Mouse (Mus musculus) adrenal gland, postnatal 4 days (tissue): Measurements from ENCODE around the gene Ptpn4. TPM values are rescaled to one million over a fixed set of nuclear protein-coding genes. Genes with fewer than 3 reads are reported as not detected.

ENCODE experiments used
- DNase-seq, 2 experiments: peaks; one replicate each; pipeline ENCODE4 v3.0.0; 2021 to 2022; ENCODE audit warnings: low spot score in 2 of 2, mixed read lengths in 2 of 2
- long read RNA-seq, 2 experiments: library from polyadenylated mRNA; stranded (forward); transcript quantifications; one replicate each; pipeline ENCODE4 v2.0.0; 2021
- total RNA-seq, 2 experiments: library from RNA; stranded (reverse); gene quantifications; 2 replicates each; pipeline ENCODE4 v1.2.3; 2021

Gene Ptpn4
- total RNA-seq: 10 to 100 TPM; 30.2 to 31.7 TPM
- long read RNA-seq, experiment 1: 0 reads
- long read RNA-seq, experiment 2, full-length matches to known transcripts: 1 of 3 reads
- long read RNA-seq, experiment 2, partial matches to known transcripts: 0 of 3 reads
- long read RNA-seq, experiment 2, other reads (novel, unspliced or antisense): 2 of 3 reads

GRCm38 (mm10) chr1:119837035-119837751 lies at the start of gene Ptpn4:
Gene Ptpn4 (minus strand): TSS chr1:119837613.
- DNase-seq: peak; percentile 89 to 95

DNA sequence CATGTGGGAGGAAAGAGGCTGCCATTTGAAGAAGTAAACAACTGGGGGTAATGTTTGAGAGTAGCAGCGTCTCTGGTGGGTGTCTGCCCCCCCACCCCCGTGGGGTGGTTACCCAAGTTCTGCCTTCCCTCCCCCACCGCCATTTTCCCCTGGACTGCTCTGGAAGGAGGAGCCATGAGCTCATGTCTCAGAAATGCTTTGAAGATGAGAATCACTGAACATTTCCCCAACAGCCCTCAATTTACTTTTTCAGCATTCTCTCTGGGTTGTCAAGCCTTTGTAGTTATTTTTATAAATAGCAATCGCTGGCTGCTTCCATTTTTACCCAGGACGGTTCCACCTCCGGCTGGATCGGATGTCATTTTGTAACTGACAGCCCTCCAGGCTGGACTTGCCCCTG lies 48.9 kb upstream of the Ptpn4 start:
- DNase-seq: no peak

DNA sequence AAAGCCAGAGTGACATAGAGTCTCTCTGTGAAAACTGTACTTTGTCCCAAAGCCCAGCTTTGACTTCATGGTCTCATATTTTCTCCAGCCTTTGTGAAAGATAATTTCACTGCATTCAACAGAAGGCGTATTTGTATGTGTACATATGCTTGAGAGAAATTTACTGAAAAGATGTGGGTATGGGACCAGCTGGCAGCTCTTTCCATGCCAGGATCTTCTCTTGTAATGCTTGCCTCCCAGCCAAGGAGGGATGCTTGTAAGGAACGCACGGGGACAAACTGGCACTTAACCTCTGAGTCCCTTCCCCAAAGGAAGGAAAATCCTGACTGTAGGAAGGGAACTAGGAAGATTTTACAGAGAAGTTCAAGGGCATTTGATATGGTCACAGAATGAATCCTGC lies 46.9 kb upstream of the Ptpn4 start:
- no peak for DNase-seq

DNA sequence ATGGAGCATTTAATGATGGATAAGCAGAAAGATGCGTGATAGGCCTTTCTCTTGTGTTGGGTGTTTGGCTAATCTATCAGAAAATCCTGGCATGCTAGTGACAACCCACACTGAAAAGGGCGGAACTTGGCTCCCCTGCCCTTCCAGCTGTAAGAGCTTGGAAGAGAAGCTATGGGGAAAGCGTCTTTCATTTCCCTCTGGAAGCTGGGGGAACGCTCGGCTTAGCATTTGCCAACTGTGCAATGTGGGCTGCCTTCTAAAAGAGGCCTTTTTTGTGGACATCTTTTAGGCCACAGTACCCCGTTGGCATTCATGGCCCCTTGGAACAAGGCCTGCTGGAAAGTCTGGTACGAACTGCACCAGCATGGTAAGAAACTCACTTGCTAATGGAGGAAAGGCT lies 41.5 kb upstream of the Ptpn4 start:
- DNase-seq: no peak

GRCm38 (mm10) chr1:119877469-119877868 lies 40.1 kb upstream of the Ptpn4 start:
- DNase-seq: no peak

- DNase-seq: no peak
Measured at GRCm38 (mm10) chr1:119868395-119869161, 31.2 kb upstream of the Ptpn4 start.

DNA sequence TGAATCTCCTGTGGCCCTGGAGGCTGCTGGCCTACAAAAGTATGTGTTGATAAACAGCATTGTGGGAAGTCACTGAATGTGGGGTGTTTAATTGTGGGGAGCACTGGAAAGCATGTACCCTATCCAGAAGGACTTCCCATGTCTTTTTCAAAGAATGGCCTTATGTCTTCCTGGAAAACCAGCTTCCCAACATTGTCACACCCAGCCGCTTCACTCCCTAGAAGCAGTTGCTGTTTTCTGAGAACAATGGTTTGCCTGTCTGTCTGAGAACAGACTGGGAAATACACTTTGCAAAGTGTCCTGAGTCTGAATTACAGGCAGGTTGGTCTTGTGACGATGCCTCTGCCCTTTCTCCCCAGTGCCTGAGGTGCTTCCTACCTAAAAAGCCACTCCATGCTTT lies 29.9 kb upstream of the Ptpn4 start:
- DNase-seq: no peak

GRCm38 (mm10) chr1:119865311-119865710 lies 27.9 kb upstream of the Ptpn4 start:
- DNase-seq: no peak

- DNase-seq: no peak
Measured at GRCm38 (mm10) chr1:119863507-119864296, 26.3 kb upstream of the Ptpn4 start.

- no peak for DNase-seq
Measured at GRCm38 (mm10) chr1:119859566-119859965, 22.2 kb upstream of the Ptpn4 start.

DNA sequence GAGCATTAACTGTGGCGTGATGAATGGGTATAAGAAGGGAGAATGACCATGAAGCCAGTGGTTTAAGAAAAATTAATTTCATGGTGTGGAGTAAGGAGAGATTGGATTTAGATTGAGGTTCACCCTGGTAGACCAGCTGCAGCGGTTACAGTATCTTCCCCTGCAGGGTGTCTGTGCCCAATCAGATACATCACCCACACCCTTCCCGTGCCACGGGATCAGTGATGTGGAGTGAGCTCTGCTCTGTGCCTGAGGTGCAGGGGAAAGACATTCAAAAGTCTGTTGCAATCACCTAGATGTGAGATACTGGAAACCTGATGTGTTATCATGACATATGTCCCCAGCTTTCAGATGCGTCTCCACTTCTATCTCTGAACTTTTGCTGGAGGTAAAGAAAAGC lies 15.6 kb upstream of the Ptpn4 start:
- DNase-seq: no peak

DNA sequence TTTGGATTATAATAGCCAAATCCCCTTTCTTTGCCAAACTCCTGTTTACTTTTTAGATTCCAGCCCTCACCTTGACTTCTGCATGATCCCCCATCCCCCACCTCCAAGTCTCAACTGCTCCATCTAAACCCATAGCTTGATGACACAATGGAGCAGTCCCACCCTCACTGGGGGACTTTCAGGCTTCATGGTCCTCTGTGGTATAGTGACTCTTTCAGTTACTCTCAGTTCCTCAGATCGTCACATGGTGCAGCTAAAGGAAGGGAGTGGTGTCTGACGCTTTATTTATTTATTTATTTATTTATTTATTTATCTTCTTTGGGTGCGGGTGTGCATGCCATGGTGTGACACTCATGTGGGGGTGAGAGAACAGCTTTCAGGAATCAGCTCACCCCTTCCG lies 14.9 kb upstream of the Ptpn4 start:
- DNase-seq: no peak

DNA sequence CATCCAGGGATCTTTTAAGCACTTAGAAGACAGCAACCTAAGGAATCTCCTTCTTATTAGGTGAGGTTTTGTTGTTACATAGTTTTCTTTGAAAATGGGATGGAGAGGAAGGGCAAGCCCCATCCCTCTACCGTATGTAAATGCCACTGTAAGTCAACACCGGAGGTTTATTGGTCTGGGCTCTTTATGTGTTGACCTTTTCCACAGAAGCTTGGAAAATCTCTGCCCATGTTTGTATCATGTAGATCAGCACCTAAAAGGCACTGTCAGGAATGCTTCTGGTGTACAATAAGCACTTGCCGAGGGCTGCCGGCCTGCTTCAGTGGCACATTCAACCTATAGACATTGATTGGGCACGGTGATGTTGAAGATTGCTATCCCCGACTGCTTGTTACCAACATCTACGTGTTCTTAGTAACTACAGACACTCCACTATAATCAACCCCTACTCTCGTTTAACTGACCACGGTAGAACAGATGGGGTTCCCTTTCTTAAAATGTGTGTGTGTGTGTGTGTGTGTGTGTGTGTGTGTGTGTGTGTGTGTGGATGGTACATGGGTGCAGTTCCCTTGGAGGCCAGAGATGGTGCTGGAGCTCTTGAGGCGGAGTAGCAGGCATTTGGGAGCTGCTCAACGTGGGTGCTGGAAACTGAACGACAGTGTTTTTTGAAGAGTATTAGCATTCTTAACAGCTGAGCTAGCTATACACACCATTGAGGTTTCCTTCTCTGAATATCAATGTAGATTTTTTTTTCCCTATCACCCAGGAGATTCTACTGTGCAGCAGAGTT lies 11.9 kb upstream of the Ptpn4 start:
- DNase-seq: no peak

GRCm38 (mm10) chr1:119845321-119845720 lies 7.9 kb upstream of the Ptpn4 start:
- DNase-seq: no peak

DNA sequence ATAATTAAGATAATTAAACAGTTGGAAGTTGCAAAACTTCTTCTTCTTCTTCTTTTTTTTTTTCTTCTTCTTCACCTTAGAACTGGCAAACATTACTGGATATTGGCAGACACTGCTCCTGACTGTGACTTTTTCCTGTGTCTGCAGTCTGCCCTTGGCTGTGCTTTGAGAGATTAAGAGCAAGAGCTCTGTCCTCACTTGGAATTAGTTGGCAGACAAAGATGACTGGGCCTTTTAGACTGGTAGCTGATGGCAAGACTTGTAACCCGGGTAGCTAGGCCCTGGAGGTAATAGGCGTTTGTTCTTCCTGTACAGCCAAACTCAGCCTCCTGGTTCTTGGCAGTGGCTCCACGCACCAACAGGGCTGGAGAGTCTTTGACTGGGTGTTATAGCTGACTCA lies 5.7 kb upstream of the Ptpn4 start:
- no peak for DNase-seq

DNA sequence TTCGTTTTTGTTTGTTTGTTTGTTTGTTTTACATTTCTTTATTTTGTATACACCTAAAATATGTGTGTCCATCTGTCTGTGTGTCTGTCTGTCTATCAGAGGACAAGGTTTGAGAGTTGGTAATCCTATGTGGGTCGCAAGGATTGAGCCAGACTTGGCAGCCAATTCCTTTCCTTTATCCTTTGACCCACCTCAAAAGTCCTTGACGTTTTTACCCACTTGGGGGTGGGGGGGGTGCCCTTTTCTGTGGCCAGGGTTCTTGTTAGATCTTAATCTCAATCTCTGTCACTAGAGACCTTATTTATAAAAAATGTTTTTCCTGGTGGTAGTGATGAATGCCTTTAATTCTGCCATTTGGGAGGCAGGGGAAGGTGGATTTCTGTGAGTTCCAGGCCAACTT lies 828 bp upstream of the Ptpn4 start:
- DNase-seq: no peak

DNA sequence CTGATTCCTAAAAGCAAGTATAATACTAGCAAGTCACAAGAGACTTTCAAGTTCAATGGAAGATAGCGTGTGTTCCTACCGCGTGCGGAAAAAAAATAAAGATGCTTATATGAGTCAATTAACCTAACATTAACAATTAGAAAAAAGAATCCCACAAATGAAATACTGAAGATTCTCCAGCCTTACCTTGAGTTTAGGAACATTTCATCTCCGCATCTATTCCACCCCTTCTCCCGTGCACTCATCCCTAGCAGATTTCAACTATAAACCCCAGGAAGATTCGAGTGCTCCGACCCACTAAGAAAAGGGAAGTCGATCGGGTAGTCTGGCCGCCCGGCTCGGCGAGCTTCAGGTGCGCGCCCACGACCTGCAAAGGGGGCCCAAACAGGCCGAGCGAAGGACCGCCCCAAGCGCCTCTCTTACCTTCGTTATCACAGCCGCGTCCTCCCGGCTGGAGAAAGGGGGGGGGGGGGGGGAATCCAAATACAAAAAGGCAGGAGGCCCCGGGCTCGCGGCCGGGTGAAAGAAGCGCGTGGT lies 866 bp downstream of the Ptpn4 start:
- DNase-seq: no peak

GRCm38 (mm10) chr1:119835726-119836478 lies 1.5 kb downstream of the Ptpn4 start:
- DNase-seq: no peak

- no peak for DNase-seq
Measured at GRCm38 (mm10) chr1:119828160-119828559, 9.3 kb downstream of the Ptpn4 start.

GRCm38 (mm10) chr1:119818704-119819103 lies 18.7 kb downstream of the Ptpn4 start:
- DNase-seq: no peak
